Mouse (Mus musculus) heart, embryonic 16.5 days (tissue): ENCODE results near the gene Camta1. TPM values are rescaled to one million over a fixed set of nuclear protein-coding genes. Genes with fewer than 3 reads are reported as not detected.

ENCODE experiments used
- ATAC-seq: fragments of 200-750 bp; cut with Nextera tagmentation; replicated peaks from 2 replicates; pipeline ENCODE4 v1.8.0; 2017; ENCODE audit warnings: moderate number of reproducible peaks; ENCODE audit not compliant: insufficient read depth, low FRiP score; ENCODE audit errors: extremely low read depth
- H3K27ac ChIP-seq: fragments of 300-500 bp; sonication (generic); 2 replicates; pipeline ENCODE4 v1.5.1; 2014; ENCODE audit warnings: mild to moderate bottlenecking, low read length, control low read depth, moderate library complexity
- H3K27me3 ChIP-seq: fragments of 300-500 bp; sonication (generic); 2 replicates; pipeline ENCODE4 v1.6.1; 2014; ENCODE audit warnings: low read length, mixed read lengths; ENCODE audit not compliant: control insufficient read depth, insufficient read depth
- H3K36me3 ChIP-seq: fragments of 300-500 bp; sonication (generic); 2 replicates; pipeline ENCODE4 v1.6.1; 2014; ENCODE audit not compliant: control insufficient read depth, insufficient read depth
- H3K4me1 ChIP-seq: fragments of 300-500 bp; sonication (generic); 2 replicates; pipeline ENCODE4 v1.6.1; 2014; ENCODE audit warnings: low read length, mixed read lengths; ENCODE audit not compliant: control insufficient read depth, insufficient read depth
- H3K4me2 ChIP-seq: fragments of 300-500 bp; sonication (generic); 2 replicates; pipeline ENCODE4 v1.6.1; 2014; ENCODE audit warnings: low read depth, mild to moderate bottlenecking, control low read depth, low read length
- H3K4me3 ChIP-seq: fragments of 300-500 bp; sonication (generic); 2 replicates; pipeline ENCODE4 v1.5.1; 2014; ENCODE audit warnings: mild to moderate bottlenecking, control low read depth, low read length
- H3K9ac ChIP-seq: fragments of 300-500 bp; sonication (generic); 2 replicates; pipeline ENCODE4 v1.6.1; 2014; ENCODE audit warnings: low read length, control low read depth
- H3K9me3 ChIP-seq: fragments of 300-500 bp; sonication (generic); replicated peaks from 2 replicates; pipeline ENCODE4 v1.6.1; 2016; ENCODE audit warnings: low read length; ENCODE audit not compliant: control insufficient read depth
- WGBS: fragments of 180-500 bp; shearing (Covaris S2); extraction: QIAGEN DNeasy Blood & Tissue Kit; methylation state at CpG from one replicate; pipeline ENCODE4 v1.1.7; 2014; 5-methylcytosine and 5-hydroxymethylcytosine counted together
- polyA plus RNA-seq: library from polyadenylated mRNA; unstranded; fragments of >200 nt; fragmentation: Nextera tagmentation; extraction: Ambion mirVana; gene quantifications from 2 replicates; pipeline ENCODE4 v1.2.1, GENCODE M21; 2015

Camta1 gene
- polyA plus RNA-seq, 1 experiment from 2014 or later = 141 TPM

GRCm38 (mm10) chr4:151758337-151758736, 103.3 kb downstream of the Camta1 start:
- ATAC-seq = no peak
- 92% methylated on average over 13 of the region's 13 CpGs for WGBS
- Histone ChIP-seq H3K4me3 (no peak overlapping the region), H3K27ac (no peak overlapping the region), H3K27me3 (no peaks in the 10 kb centered on the region), H3K9me3 (no peaks in the 10 kb centered on the region), H3K36me3 (no peaks in the 10 kb centered on the region; the same call in 1 of the 2 replicates), H3K4me1 (no peaks in the 10 kb centered on the region), H3K9ac (no peak overlapping the region), H3K4me2 (no peak overlapping the region)

GRCm38 (mm10) chr4:151757261-151757660, 104.4 kb downstream of the Camta1 start:
- WGBS = 89% methylated on average over 3 of the region's 3 CpGs
- ATAC-seq = no peak

GRCm38 (mm10) chr4:151756400-151756799, 105.3 kb downstream of the Camta1 start:
- Histone ChIP-seq H3K36me3 (no peaks in the 10 kb centered on the region; the same call in 1 of the 2 replicates), H3K9ac (no peak overlapping the region), H3K27me3 (no peaks in the 10 kb centered on the region), H3K4me2 (no peak overlapping the region), H3K9me3 (no peaks in the 10 kb centered on the region), H3K4me1 (peaks cover 3% of the 10 kb centered on the region; the same call in 1 of the 2 replicates), H3K4me3 (no peak overlapping the region), H3K27ac (no peak overlapping the region)
- ATAC-seq = no peak
- 63% methylated on average over 10 of the region's 10 CpGs for WGBS

More at GRCm38 (mm10) chr4:151757261-151757660, 104.4 kb downstream of the Camta1 start:
- Histone ChIP-seq H3K4me3 (no peak overlapping the region), H3K9me3 (no peaks in the 10 kb centered on the region), H3K27me3 (no peaks in the 10 kb centered on the region), H3K9ac (no peak overlapping the region), H3K4me1 (no peaks in the 10 kb centered on the region), H3K27ac (no peak overlapping the region), H3K36me3 (no peaks in the 10 kb centered on the region; the same call in 1 of the 2 replicates), H3K4me2 (no peak overlapping the region)

GRCm38 (mm10) chr4:151753231-151753630, 108.4 kb downstream of the Camta1 start:
- 80% methylated on average over 10 of the region's 10 CpGs for WGBS
- Histone ChIP-seq H3K4me3 (no peak overlapping the region), H3K27me3 (no peaks in the 10 kb centered on the region), H3K9ac (no peak overlapping the region), H3K4me2 (no peak overlapping the region), H3K27ac (no peak overlapping the region), H3K9me3 (no peaks in the 10 kb centered on the region), H3K36me3 (no peaks in the 10 kb centered on the region; the same call in 1 of the 2 replicates), H3K4me1 (peaks cover 7% of the 10 kb centered on the region; the same call in 1 of the 2 replicates)
- no peak for ATAC-seq

GRCm38 (mm10) chr4:151752551-151752950, 109.1 kb downstream of the Camta1 start:
- Histone ChIP-seq H3K27me3 (no peaks in the 10 kb centered on the region), H3K4me3 (no peak overlapping the region), H3K4me1 (peaks cover 7% of the 10 kb centered on the region; the same call in 1 of the 2 replicates), H3K9ac (no peak overlapping the region), H3K9me3 (no peaks in the 10 kb centered on the region), H3K4me2 (no peak overlapping the region), H3K36me3 (no peaks in the 10 kb centered on the region; the same call in 1 of the 2 replicates), H3K27ac (no peak overlapping the region)
- ATAC-seq = no peak
- 63% methylated on average over 7 of the region's 7 CpGs for WGBS

- Histone ChIP-seq H3K4me2 (no peak overlapping the region), H3K27me3 (no peaks in the 10 kb centered on the region), H3K4me1 (peaks cover 7% of the 10 kb centered on the region; the same call in 1 of the 2 replicates), H3K4me3 (no peak overlapping the region), H3K9ac (no peak overlapping the region), H3K36me3 (no peaks in the 10 kb centered on the region), H3K27ac (no peak overlapping the region), H3K9me3 (no peaks in the 10 kb centered on the region)
- ATAC-seq = no peak
- 53% methylated on average over 15 of the region's 15 CpGs for WGBS
Observed at GRCm38 (mm10) chr4:151751270-151751945, 110.3 kb downstream of the Camta1 start.

GRCm38 (mm10) chr4:151747723-151748122, 114.0 kb downstream of the Camta1 start:
- Histone ChIP-seq H3K4me3 (no peak overlapping the region), H3K36me3 (no peaks in the 10 kb centered on the region), H3K27me3 (no peaks in the 10 kb centered on the region), H3K4me2 (no peak overlapping the region), H3K9ac (no peak overlapping the region), H3K27ac (no peak overlapping the region), H3K4me1 (peaks cover 7% of the 10 kb centered on the region; the same call in 1 of the 2 replicates), H3K9me3 (no peaks in the 10 kb centered on the region)
- WGBS = 68% methylated on average over 6 of the region's 6 CpGs
- no peak for ATAC-seq

GRCm38 (mm10) chr4:151746002-151746606, 115.6 kb downstream of the Camta1 start:
- no peaks in the 10 kb centered on the region for H3K27me3 ChIP-seq
- ATAC-seq = no peak
- no peak overlapping the region for H3K4me3 ChIP-seq
- WGBS = 68% methylated on average over 9 of the region's 9 CpGs
- H3K9ac ChIP-seq = no peak overlapping the region
- peaks cover 11% of the 10 kb centered on the region for H3K4me1 ChIP-seq
- no peaks in the 10 kb centered on the region for H3K9me3 ChIP-seq
- H3K27ac ChIP-seq = no peak overlapping the region
- no peaks in the 10 kb centered on the region for H3K36me3 ChIP-seq
- no peak overlapping the region for H3K4me2 ChIP-seq
